Mouse (Mus musculus) liver, adult 2 months (tissue): Measurements from ENCODE around the gene Gm20388. TPM values are rescaled to one million over a fixed set of nuclear protein-coding genes. Genes with fewer than 3 reads are reported as not detected.
A peak's percentile ranks its signal among the peaks of the same experiment; 100 is the strongest.

ENCODE experiments used
- DNase-seq: peaks from one replicate; pipeline ENCODE4 v3.0.0-alpha.2; 2011; ENCODE audit warnings: low read depth, low spot score; ENCODE audit errors: extremely low read depth
- H3K27ac ChIP-seq: fragments of 200-500 bp; replicated peaks from 2 replicates; pipeline ENCODE4 v1.5.1; 2012; ENCODE audit warnings: low read depth, mild to moderate bottlenecking, control low read depth, inconsistent platforms, low read length; ENCODE audit not compliant: insufficient read depth
- H3K27me3 ChIP-seq: fragments of 200-500 bp; 2 replicates; pipeline ENCODE4 v1.6.1; 2012; ENCODE audit warnings: mild to moderate bottlenecking, moderate library complexity, low read length, inconsistent platforms; ENCODE audit not compliant: control insufficient read depth, insufficient read depth
- H3K36me3 ChIP-seq: fragments of 200-500 bp; 2 replicates; pipeline ENCODE4 v1.6.1; 2012; ENCODE audit warnings: low read length, inconsistent platforms; ENCODE audit not compliant: control insufficient read depth, insufficient read depth
- H3K4me1 ChIP-seq: fragments of 200-500 bp; 2 replicates; pipeline ENCODE4 v1.6.1; 2011; ENCODE audit warnings: low read length; ENCODE audit not compliant: control insufficient read depth, insufficient read depth
- H3K4me3 ChIP-seq: fragments of 200-500 bp; 2 replicates; pipeline ENCODE4 v1.5.1; 2011; ENCODE audit warnings: low read depth, mild to moderate bottlenecking, control low read depth, low read length, moderate library complexity; ENCODE audit not compliant: insufficient read depth
- H3K79me2 ChIP-seq: fragments of 200-500 bp; 2 replicates; pipeline ENCODE4 v1.6.1; 2012; ENCODE audit warnings: inconsistent platforms, mild to moderate bottlenecking, low read length, moderate library complexity; ENCODE audit not compliant: control insufficient read depth, insufficient read depth
- H3K9ac ChIP-seq: fragments of 200-500 bp; 2 replicates; pipeline ENCODE4 v1.6.1; 2012; ENCODE audit warnings: low read depth, mild to moderate bottlenecking, control low read depth, inconsistent platforms, low read length
- CTCF ChIP-seq: fragments of 200-500 bp; IDR thresholded peaks from 2 replicates; pipeline ENCODE4 v1.5.1; 2011; ENCODE audit warnings: low read depth, low read length, control low read depth
- POLR2A ChIP-seq: fragments of 200-500 bp; IDR thresholded peaks from 2 replicates; pipeline ENCODE4 v1.6.1; 2011; ENCODE audit warnings: low read length, control low read depth; ENCODE audit not compliant: insufficient read depth; ENCODE audit errors: extremely low read depth
- WGBS: fragments of 180-500 bp; shearing (Covaris S2); methylation state at CpG from one replicate; pipeline ENCODE4 v1.1.7; 2018; 5-methylcytosine and 5-hydroxymethylcytosine counted together
- polyA plus RNA-seq: library from polyadenylated mRNA; depleted of rRNA; stranded (reverse); fragments of >200 nt; gene quantifications from 2 replicates; pipeline ENCODE4 v1.2.3, GENCODE M21; 2012
- total RNA-seq: library from RNA; depleted of rRNA; stranded (reverse); fragments of >200 nt; gene quantifications from 2 replicates; pipeline ENCODE4 v1.2.3, GENCODE M21; 2014

The Gm20388 gene
- total and polyA plus RNA-seq, 2 experiments, result 6.4 to 19.9 TPM

DNA sequence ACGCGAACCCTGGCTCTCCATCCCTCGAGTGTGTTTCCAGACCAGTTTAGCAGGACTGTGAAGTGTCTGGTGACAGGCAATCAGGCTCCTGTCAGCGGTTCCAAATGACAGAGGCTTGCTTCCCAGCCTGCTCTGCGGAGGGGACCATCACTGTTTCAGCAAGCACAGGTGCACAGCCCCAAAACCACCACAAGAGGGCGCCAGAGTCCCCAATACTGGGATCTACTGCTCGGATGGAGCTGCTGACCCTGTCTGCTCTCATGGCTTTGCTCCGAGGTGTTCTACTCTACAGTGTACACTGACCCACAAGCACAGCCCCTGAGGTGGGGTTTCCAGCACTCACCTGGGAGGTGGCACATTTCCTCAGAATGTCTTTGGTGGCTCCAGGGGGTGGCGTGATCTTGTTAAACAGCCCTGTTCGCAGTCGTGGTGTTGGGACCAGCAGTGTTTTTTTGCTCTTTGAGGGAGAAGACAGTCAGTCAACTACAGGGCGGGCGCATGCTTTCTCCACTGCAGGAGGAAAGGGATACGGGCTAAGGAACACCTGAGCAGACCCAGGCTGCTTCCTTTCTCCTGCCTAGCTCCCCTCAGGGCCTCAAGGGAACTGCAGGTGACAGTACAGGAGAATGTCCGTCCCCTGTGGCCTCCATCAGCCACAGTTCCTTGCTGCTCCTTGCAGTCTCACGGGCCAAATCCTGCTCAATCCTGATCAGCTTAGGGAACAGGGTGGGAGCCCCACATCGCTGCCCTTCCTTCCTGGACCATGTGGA lies 1193.6 kb downstream of the Gm20388 start:
- no peak for DNase-seq
- WGBS, result 62% methylated on average over 17 of the region's 17 CpGs
- Histone ChIP-seq H3K79me2 (0 out of 2 replicates have a peak, but pooled peaks cover 5% of the 10 kb centered on the region), H3K27ac (no peak overlapping the region), H3K36me3 (no peaks in the 10 kb centered on the region), H3K27me3 (no peaks in the 10 kb centered on the region), H3K4me3 (no peak overlapping the region), H3K4me1 (no peaks in the 10 kb centered on the region), H3K9ac (no peak overlapping the region)
- TF ChIP-seq POLR2A, result no peak
- peak; percentile 95 for TF ChIP-seq CTCF

DNA sequence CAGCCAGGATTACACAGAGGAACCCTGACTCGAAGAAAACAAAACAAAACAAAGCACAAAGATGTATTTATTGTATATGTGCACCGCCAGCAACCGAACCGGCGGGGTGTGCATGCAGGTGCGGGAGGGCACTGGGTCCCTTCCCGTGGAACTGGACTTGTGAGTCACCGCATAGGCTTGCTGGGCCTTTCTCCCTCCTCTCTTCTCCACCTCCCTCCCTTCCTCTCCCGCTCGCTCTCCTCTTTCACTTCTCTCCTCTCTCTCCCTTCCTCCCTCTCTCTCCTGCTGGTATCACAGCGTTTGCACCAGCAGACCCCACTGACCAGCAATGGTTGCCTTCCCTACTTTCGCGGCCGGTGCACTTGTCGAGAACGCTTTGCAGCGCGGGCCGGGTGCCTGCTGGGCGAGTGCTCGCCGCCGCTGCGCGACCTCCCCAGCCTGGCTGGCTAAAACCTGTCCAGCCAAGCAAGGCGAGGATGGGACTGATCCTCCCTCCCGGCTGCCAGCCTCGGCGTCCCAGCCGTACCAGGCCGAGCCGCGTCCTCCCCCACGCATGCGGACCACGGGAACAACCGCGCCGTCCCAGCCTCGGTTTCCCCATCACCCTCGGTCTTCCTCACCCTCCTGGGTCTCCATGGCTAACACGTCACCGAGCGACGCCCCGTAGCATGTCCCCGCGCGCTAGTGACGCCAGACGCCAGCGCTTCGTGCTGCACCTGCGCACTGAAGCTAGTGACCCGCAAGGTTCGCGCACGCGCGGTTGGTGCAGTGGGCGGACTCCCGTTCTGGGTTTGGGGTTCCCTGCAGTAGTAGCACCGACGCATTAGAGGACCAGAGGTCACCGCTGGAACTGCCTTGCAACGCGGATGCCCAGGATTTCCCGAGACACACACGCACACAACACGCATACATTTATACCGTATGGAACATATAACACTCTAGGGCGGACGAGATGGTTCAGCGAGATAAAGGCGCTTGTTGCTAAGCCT lies 1197.3 kb downstream of the Gm20388 start, which contains the start of gene Mthfsd:
Gene Mthfsd (minus strand): TSS at position 725 of the 989 bp plus-strand sequence.
- Histone ChIP-seq H3K36me3 (no peaks in the 10 kb centered on the region), H3K27ac (peak within 1 kb of the TSS; percentile 33; the same call in 1 of the 2 replicates), H3K4me1 (no peaks in the 10 kb centered on the region), H3K9ac (peak within 1 kb of the TSS; percentile 76), H3K4me3 (peak within 1 kb of the TSS; percentile 75), H3K79me2 (0 out of 2 replicates have a peak, but pooled peaks cover 5% of the 10 kb centered on the region), H3K27me3 (no peaks in the 10 kb centered on the region)
- TF ChIP-seq POLR2A (peak; percentile 75; the same call in 1 of the 2 replicates), CTCF (0 out of 2 replicates have a peak, but pooled peaks have one; percentile 16)
- DNase-seq, result peak; percentile 87
- WGBS, result 1% methylated on average over 75 of the region's 75 CpGs

DNA sequence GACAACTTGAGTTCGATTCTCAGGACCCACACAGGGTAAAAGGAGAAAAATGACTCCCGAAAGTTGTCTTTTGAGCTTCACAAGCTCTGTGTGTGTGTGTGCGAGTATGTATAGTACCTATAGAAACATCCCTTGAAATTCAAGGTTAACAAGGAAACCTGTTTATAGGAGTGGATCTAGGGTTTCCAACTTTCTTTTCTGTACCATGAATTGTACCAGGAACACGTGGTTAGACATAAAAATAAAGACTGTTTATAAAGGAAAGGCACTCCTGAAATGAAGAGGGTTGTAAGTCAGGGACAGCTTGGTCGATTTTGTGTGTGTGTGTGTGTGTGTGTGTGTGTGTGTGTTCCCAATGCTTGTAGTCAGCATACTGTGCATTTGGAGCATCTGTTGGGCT lies 1198.0 kb downstream of the Gm20388 start:
- no peak for TF ChIP-seq CTCF
- TF ChIP-seq POLR2A, result no peak
- WGBS, result 14% methylated on average over 5 of the region's 5 CpGs
- Histone ChIP-seq H3K9ac (peak overlapping the region; percentile 70), H3K4me3 (peak overlapping the region; percentile 75), H3K79me2 (0 out of 2 replicates have a peak, but pooled peaks cover 5% of the 10 kb centered on the region), H3K4me1 (no peaks in the 10 kb centered on the region), H3K27ac (peak overlapping the region; percentile 30; the same call in 1 of the 2 replicates), H3K27me3 (no peaks in the 10 kb centered on the region), H3K36me3 (no peaks in the 10 kb centered on the region)
- DNase-seq, result no peak

DNA sequence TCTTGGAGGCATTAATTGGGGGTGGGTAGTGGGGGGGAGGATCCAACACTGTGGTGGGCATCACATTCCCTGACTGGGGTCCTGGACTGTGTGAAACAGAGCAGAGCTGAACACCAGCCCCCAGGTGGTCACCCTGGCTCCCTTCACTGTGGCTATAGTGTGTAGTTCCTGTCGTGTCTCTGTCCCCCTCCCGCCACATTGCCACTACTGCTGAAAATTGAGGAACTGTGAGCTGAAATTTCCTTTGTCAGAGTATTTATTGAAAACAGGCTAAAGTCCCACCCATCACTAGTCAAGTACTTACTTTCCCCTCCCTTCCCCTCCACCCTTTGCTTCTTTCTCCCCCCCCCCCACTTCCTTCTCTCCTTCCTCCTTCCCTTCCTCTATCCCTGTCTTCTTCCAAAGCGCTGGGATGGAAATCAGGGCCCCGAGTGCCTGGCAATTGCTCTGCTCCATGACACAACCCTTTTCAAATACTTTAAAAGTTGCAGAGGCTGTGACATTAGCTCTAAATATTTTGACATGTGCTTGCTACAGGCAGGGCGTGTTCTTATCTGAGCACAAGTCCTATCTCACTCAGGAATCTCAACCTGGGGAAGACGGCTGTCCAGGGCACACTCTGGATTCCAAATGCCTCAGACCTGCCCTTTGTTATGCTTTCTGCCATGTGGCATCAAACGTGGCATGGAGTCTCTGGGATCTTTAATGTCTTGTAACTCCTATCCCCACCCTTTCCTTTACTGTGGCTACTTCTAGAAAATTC lies 1200.7 kb downstream of the Gm20388 start:
- peaks cover 10% of the 10 kb centered on the region for H3K27me3 ChIP-seq
- no peak overlapping the region for H3K27ac ChIP-seq
- H3K4me1 ChIP-seq, result no peaks in the 10 kb centered on the region
- DNase-seq, result no peak
- H3K36me3 ChIP-seq, result no peaks in the 10 kb centered on the region
- no peak overlapping the region for H3K4me3 ChIP-seq
- 67% methylated on average over 7 of the region's 7 CpGs for WGBS
- H3K9ac ChIP-seq, result no peak overlapping the region
- H3K79me2 ChIP-seq, result 0 out of 2 replicates have a peak, but pooled peaks cover 5% of the 10 kb centered on the region
- TF ChIP-seq CTCF (no peak), POLR2A (no peak)

DNA sequence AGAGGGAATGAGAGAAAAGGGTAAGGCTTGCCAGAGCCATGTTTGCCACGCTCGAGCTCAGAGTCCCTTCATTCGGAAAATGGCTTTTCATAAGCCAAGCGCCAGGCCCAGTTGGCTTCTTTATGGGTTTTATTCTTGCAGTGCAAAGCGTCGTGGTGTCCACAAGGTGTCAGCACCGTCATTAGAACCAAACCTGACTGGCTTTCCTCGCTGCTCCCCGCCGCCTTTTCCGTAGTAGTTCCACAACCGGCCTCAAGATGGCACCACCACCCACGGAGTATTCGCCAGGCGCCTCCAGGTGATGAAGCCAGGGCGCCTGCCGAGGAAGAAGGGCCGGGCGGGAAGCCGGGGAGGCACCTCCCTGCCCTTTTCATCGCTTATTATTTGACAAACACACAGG lies 1202.6 kb downstream of the Gm20388 start:
- Histone ChIP-seq H3K9ac (no peak overlapping the region), H3K4me3 (no peak overlapping the region), H3K27me3 (peaks cover 28% of the 10 kb centered on the region), H3K27ac (no peak overlapping the region), H3K36me3 (no peaks in the 10 kb centered on the region), H3K79me2 (no peaks in the 10 kb centered on the region), H3K4me1 (no peaks in the 10 kb centered on the region)
- DNase-seq, result peak; percentile 82
- no peak for TF ChIP-seq POLR2A
- TF ChIP-seq CTCF, result peak; percentile 98
- 0% methylated on average over 21 of the region's 21 CpGs for WGBS
